Mouse (Mus musculus) megakaryocyte, embryonic 14.5 days (primary cell): Measurements from ENCODE around the gene Dlg1.

Experiments
- FLI1 ChIP-seq: IDR thresholded peaks from 2 replicates; pipeline ENCODE4 v1.6.1; 2012; ENCODE audit warnings: low read length, inconsistent platforms, mixed read lengths
- GATA1 ChIP-seq: IDR thresholded peaks from 3 replicates; pipeline ENCODE4 v1.6.1; 2012; ENCODE audit warnings: mixed read lengths, low read length, inconsistent platforms, borderline replicate concordance

GRCm38 (mm10) chr16:31696367-31696766 lies 33.1 kb downstream of the Dlg1 start:
- TF ChIP-seq GATA1 (no peak), FLI1 (no peak)
